Mouse (Mus musculus) B cell, adult 62 days (primary cell): ENCODE results near the gene Atxn7l3. TPM values are rescaled to one million over a fixed set of nuclear protein-coding genes. Genes with fewer than 3 reads are reported as not detected.

ENCODE experiments used
- total RNA-seq: library from RNA; stranded (reverse); gene quantifications from 4 replicates; pipeline ENCODE4 v1.2.4, GENCODE M21; 2023

The Atxn7l3 gene
- total RNA-seq: 68.6 to 76.7 TPM (median 71.8 TPM) in 4 replicates

GRCm38 (mm10) chr11:102296491-102297472 is at the start of gene Atxn7l3:
Atxn7l3 (minus strand) TSS chr11:102296631.

DNA sequence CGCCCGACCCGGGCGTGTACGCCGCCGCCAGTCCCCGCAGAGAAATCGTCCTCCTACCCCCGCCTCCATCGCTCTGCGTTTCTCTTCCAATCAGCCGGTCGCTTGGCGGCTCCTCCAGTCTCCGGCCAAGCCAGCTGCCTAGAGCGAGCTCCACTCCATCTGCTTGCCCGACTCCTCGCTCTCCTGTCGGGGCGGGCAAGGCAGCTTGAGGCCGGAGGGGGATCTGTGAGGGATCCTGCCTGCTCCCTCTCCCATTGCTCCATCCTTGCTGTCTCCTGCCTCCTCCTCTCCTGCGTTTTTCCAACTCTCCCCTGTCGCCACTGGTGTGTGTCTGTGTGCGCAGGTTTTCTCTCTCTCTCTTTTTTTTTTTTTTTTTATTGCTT is 23.0 kb upstream of the Atxn7l3 start, which contains the start of gene Ubtf:
TSS of gene Ubtf (minus strand) at position 333 of the 383 bp plus-strand sequence.

DNA sequence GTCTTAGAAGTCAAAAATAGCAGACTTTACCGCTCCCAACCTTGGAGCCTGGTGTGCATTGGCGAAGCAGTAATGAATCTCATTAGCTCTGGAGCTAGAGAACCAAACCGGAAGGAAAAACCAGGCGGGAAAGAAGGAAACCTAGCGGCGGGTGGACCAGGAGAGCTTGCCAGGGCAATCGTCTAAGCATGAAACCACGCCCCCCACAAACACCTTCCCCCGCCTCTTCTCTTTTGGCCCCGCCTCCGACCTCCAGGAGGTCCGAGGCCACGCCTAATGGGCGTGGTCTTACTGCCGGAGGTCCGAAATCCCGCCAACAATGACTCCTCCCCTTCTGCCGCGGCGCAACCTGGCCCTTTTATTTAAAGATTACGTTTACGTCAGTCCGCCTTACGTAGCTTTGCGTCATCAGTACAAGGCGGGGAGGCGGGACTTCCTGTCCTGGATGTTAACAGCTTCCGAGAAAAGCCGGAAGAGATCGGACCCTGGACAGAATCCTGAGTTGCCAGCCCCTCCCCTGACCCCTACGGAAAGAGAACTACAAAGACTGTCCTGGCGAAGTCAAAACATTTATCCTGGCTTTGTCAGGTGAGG is 11.8 kb downstream of the Atxn7l3 start, which contains the start of gene Tmub2:
TSS of gene Tmub2 (plus strand) at position 431 of the 594 bp plus-strand sequence.

DNA sequence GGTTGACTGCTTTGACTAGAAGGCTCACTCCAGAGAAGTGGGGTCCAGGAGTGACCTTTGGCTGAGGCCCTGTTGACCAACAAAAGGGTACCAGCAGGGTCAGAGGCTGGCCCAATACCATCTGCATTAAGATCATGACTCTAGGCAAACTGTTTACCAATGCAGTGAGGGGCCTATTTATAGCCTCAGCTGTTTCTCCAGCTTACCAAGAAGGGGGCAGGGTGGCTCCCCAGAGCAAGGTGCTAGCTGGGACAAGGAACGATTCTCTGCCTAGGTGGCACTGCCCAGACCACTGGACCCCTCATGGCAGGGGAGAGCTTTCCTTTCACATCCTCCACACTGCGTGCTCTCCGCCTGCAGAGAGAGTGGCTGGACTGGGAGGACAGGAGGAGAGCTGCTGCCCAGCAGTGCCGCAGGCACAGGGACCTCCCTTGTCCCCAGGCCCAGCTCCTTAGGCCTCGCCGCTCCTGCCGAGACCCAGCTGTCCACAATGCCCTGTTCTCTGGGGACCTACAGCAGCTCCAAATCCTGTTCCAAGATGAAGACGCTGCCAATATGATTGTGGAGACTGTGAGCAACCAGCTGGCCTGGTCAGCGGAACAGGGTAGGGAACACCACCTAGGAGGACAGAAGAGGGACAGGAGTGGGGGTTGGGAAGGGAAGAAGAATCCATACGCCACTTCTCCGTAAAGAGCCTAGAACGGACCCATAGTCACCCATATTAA is 27.7 kb downstream of the Atxn7l3 start, which contains the start of gene Asb16:
TSS of gene Asb16 (plus strand) at position 224 of the 725 bp plus-strand sequence.

GRCm38 (mm10) chr11:102248630-102249230 is 47.7 kb downstream of the Atxn7l3 start, which contains the start of gene BC030867:
BC030867 (plus strand) TSS chr11:102248882.

Other genes starting within 250 kb of the Atxn7l3 start
- gene Mpp2, start 208.1 kb downstream of the Atxn7l3 start, total RNA-seq: not detected in 4 replicates
- gene Ppy, start 195.3 kb downstream of the Atxn7l3 start, total RNA-seq: not detected in 4 replicates
- not detected in 4 replicates for gene Pyy, start 188.8 kb downstream of the Atxn7l3 start, total RNA-seq
- gene Nags, start 151.1 kb downstream of the Atxn7l3 start, total RNA-seq: not detected in 4 replicates
- gene Tmem101, start 140.2 kb downstream of the Atxn7l3 start, total RNA-seq: 6.5 to 9.5 TPM (median 6.8 TPM) in 4 replicates
- 55.4 to 61.7 TPM (median 58.0 TPM) in 4 replicates for gene Lsm12, start 111.3 kb downstream of the Atxn7l3 start, total RNA-seq
- 46.3 to 53.9 TPM (median 49.4 TPM) in 4 replicates for gene G6pc3, start 107.0 kb downstream of the Atxn7l3 start, total RNA-seq
- 128 to 150 TPM (median 136 TPM) in 4 replicates for gene Hdac5, start 66.5 kb downstream of the Atxn7l3 start, total RNA-seq
- 1.0 to 2.7 TPM (median 1.7 TPM) in 4 replicates for gene BC030867, start 47.7 kb downstream of the Atxn7l3 start, total RNA-seq
- not detected in 4 replicates for gene Asb16, start 27.9 kb downstream of the Atxn7l3 start, total RNA-seq
- 44.2 to 52.2 TPM (median 49.6 TPM) in 4 replicates for gene Tmub2, start 11.7 kb downstream of the Atxn7l3 start, total RNA-seq
- gene Ubtf, start 23.1 kb upstream of the Atxn7l3 start, total RNA-seq: 138 to 153 TPM (median 144 TPM) in 4 replicates
- 0.69 TPM in 1 of 4 replicates, not detected in the others for gene Slc4a1, start 69.6 kb upstream of the Atxn7l3 start, total RNA-seq
- gene Rundc3a, start 96.8 kb upstream of the Atxn7l3 start, total RNA-seq: 1.1 to 6.1 TPM (median 2.3 TPM) in 4 replicates
- 37.6 to 44.2 TPM (median 41.6 TPM) in 4 replicates for gene Slc25a39, start 111.3 kb upstream of the Atxn7l3 start, total RNA-seq
- 58.2 to 73.6 TPM (median 69.4 TPM) in 4 replicates for gene Grn, start 133.7 kb upstream of the Atxn7l3 start, total RNA-seq
- gene Fam171a2, start 151.1 kb upstream of the Atxn7l3 start, total RNA-seq: not detected in 4 replicates
- gene Itga2b, start 173.5 kb upstream of the Atxn7l3 start, total RNA-seq: 5.6 to 9.9 TPM (median 8.8 TPM) in 4 replicates